Mouse (Mus musculus) liver, embryonic 16.5 days (tissue): ENCODE results near the gene Zfp579. TPM values are rescaled to one million over a fixed set of nuclear protein-coding genes. Genes with fewer than 3 reads are reported as not detected.
"Not testable (repeated sequence)": the region's sequence is repeated elsewhere in the genome, so short reads cannot be mapped to it uniquely, and the experiment has no call there.

Source experiments
- ATAC-seq: fragments of 200-750 bp; cut with Nextera tagmentation; 2 replicates; pipeline ENCODE4 v1.8.0; 2017; ENCODE audit warnings: low read depth, mild to moderate bottlenecking, moderate number of reproducible peaks, moderate library complexity
- H3K27ac ChIP-seq: fragments of 300-500 bp; sonication (generic); 2 replicates; pipeline ENCODE4 v1.5.1; 2014; ENCODE audit warnings: mild to moderate bottlenecking, low read length
- H3K27me3 ChIP-seq: fragments of 300-500 bp; sonication (generic); 2 replicates; pipeline ENCODE4 v1.6.1; 2014; ENCODE audit warnings: low read depth, low read length, mixed read lengths; ENCODE audit not compliant: control insufficient read depth, insufficient read depth
- H3K36me3 ChIP-seq: fragments of 300-500 bp; sonication (generic); 2 replicates; pipeline ENCODE4 v1.6.1; 2014; ENCODE audit warnings: mild to moderate bottlenecking; ENCODE audit not compliant: control insufficient read depth, insufficient read depth
- H3K4me1 ChIP-seq: fragments of 300-500 bp; sonication (generic); 2 replicates; pipeline ENCODE4 v1.6.1; 2014; ENCODE audit warnings: low read depth, low read length, mixed read lengths; ENCODE audit not compliant: control insufficient read depth
- H3K4me2 ChIP-seq: fragments of 300-500 bp; sonication (generic); 2 replicates; pipeline ENCODE4 v1.6.1; 2014; ENCODE audit warnings: low read depth, low read length, mixed read lengths
- H3K4me3 ChIP-seq: fragments of 300-500 bp; sonication (generic); 2 replicates; pipeline ENCODE4 v1.5.1; 2014; ENCODE audit warnings: low read depth, mild to moderate bottlenecking, low read length
- H3K9ac ChIP-seq: fragments of 300-500 bp; sonication (generic); 2 replicates; pipeline ENCODE4 v1.6.1; 2014; ENCODE audit warnings: low read depth, low read length
- H3K9me3 ChIP-seq: fragments of 300-500 bp; sonication (generic); replicated peaks from 2 replicates; pipeline ENCODE4 v1.6.1; 2016; ENCODE audit warnings: low read length; ENCODE audit not compliant: control insufficient read depth
- WGBS: fragments of 180-500 bp; shearing (Covaris S2); extraction: QIAGEN DNeasy Blood & Tissue Kit; methylation state at CpG from one replicate; pipeline ENCODE4 v1.1.7; 2014; ENCODE audit not compliant: insufficient replicate concordance; 5-methylcytosine and 5-hydroxymethylcytosine counted together
- polyA plus RNA-seq: library from polyadenylated mRNA; unstranded; fragments of >200 nt; fragmentation: Nextera tagmentation; extraction: Ambion mirVana; gene quantifications from 2 replicates; pipeline ENCODE4 v1.2.1, GENCODE M21; 2015

The Zfp579 gene
- polyA plus RNA-seq, 1 experiment from 2014 or later = 4.5 TPM

- no peak overlapping the region for H3K4me2 ChIP-seq
- 80% methylated on average over 16 of the region's 16 CpGs for WGBS
- no peaks in the 10 kb centered on the region for H3K9me3 ChIP-seq
- ATAC-seq = no peak
- H3K27me3 ChIP-seq = no peaks in the 10 kb centered on the region
- no peak overlapping the region for H3K27ac ChIP-seq
- H3K4me3 ChIP-seq = no peak overlapping the region
- H3K36me3 ChIP-seq = peaks cover 19% of the 10 kb centered on the region
- peaks cover 37% of the 10 kb centered on the region for H3K4me1 ChIP-seq
- H3K9ac ChIP-seq = no peak overlapping the region
Observed at GRCm38 (mm10) chr7:5017352-5017751, 21.4 kb upstream of the Zfp579 start.

GRCm38 (mm10) chr7:5016920-5017319, 21.0 kb upstream of the Zfp579 start:
- ATAC-seq = no peak
- no peak overlapping the region for H3K27ac ChIP-seq
- 94% methylated on average over 2 of the region's 2 CpGs for WGBS

GRCm38 (mm10) chr7:5016057-5016456, 20.1 kb upstream of the Zfp579 start:
- ATAC-seq = no peak
- peak overlapping the region; percentile 98 for H3K27ac ChIP-seq
- H3K9ac ChIP-seq = peak overlapping the region; percentile 88
- WGBS = 28% methylated on average over 3 of the region's 3 CpGs
- H3K4me1 ChIP-seq = peaks cover 29% of the 10 kb centered on the region
- H3K4me3 ChIP-seq = peak overlapping the region; percentile 81
- H3K27me3 ChIP-seq = no peaks in the 10 kb centered on the region
- H3K36me3 ChIP-seq = peaks cover 29% of the 10 kb centered on the region
- H3K4me2 ChIP-seq = peak overlapping the region; percentile 90
- no peaks in the 10 kb centered on the region for H3K9me3 ChIP-seq

More at GRCm38 (mm10) chr7:5016920-5017319, 21.0 kb upstream of the Zfp579 start:
- H3K4me3 ChIP-seq = no peak overlapping the region
- no peak overlapping the region for H3K9ac ChIP-seq
- H3K36me3 ChIP-seq = peaks cover 21% of the 10 kb centered on the region
- peaks cover 35% of the 10 kb centered on the region for H3K4me1 ChIP-seq
- no peaks in the 10 kb centered on the region for H3K9me3 ChIP-seq
- H3K4me2 ChIP-seq = no peak overlapping the region
- H3K27me3 ChIP-seq = no peaks in the 10 kb centered on the region

- peak within 1 kb of the TSS; percentile 98 for H3K27ac ChIP-seq
- no peaks in the 10 kb centered on the region for H3K9me3 ChIP-seq
- peaks cover 36% of the 10 kb centered on the region for H3K36me3 ChIP-seq
- under 1% methylated on average over 59 of the region's 76 CpGs for WGBS
- peak within 1 kb of the TSS; percentile 88 for H3K9ac ChIP-seq
- H3K4me3 ChIP-seq = peak within 1 kb of the TSS; percentile 81
- H3K4me2 ChIP-seq = peak within 1 kb of the TSS; percentile 90
- ATAC-seq = peak; percentile 76
- peaks cover 25% of the 10 kb centered on the region for H3K4me1 ChIP-seq
- H3K27me3 ChIP-seq = no peaks in the 10 kb centered on the region
Observed at GRCm38 (mm10) chr7:5015118-5016001, 19.4 kb upstream of the Zfp579 start, which contains the start of gene Gm44973. Gene Gm44973 (plus strand): TSS chr7:5015496.

GRCm38 (mm10) chr7:5014251-5015117, 18.5 kb upstream of the Zfp579 start, which contains the start of the genes Zfp524 and Fiz1:
Gene Zfp524 (plus strand): TSS chr7:5014415.
Gene Fiz1 (minus strand): TSS chr7:5014697.
- peaks cover 43% of the 10 kb centered on the region for H3K36me3 ChIP-seq
- peak; percentile 79 for ATAC-seq
- under 1% methylated on average over 42 of the region's 42 CpGs for WGBS

GRCm38 (mm10) chr7:5012681-5013513, 16.9 kb upstream of the Zfp579 start:
- peak overlapping the region; percentile 55; the same call in 1 of the 2 replicates for H3K27ac ChIP-seq
- 80% methylated on average over 27 of the region's 27 CpGs for WGBS
- H3K4me3 ChIP-seq = peak overlapping the region; percentile 14; the same call in 1 of the 2 replicates
- no peak overlapping the region for H3K9ac ChIP-seq
- peaks cover 58% of the 10 kb centered on the region for H3K36me3 ChIP-seq
- H3K4me2 ChIP-seq = peak overlapping the region; percentile 31; the same call in 1 of the 2 replicates
- peaks cover 17% of the 10 kb centered on the region for H3K4me1 ChIP-seq
- H3K9me3 ChIP-seq = no peaks in the 10 kb centered on the region
- no peaks in the 10 kb centered on the region for H3K27me3 ChIP-seq
- ATAC-seq = no peak

More at GRCm38 (mm10) chr7:5014251-5015117, 18.5 kb upstream of the Zfp579 start, which contains the start of the genes Zfp524 and Fiz1:
- no peaks in the 10 kb centered on the region for H3K27me3 ChIP-seq
- peaks cover 20% of the 10 kb centered on the region for H3K4me1 ChIP-seq
- peak within 1 kb of the TSS; percentile 81 for H3K4me3 ChIP-seq
- H3K9me3 ChIP-seq = no peaks in the 10 kb centered on the region
- peak within 1 kb of the TSS; percentile 88 for H3K9ac ChIP-seq
- peak within 1 kb of the TSS; percentile 90 for H3K4me2 ChIP-seq
- H3K27ac ChIP-seq = peak within 1 kb of the TSS; percentile 98

- no peak overlapping the region for H3K27ac ChIP-seq
Observed at GRCm38 (mm10) chr7:5008229-5008628, 12.3 kb upstream of the Zfp579 start.

GRCm38 (mm10) chr7:5002876-5003275, 6.9 kb upstream of the Zfp579 start:
- not testable (repeated sequence) for H3K4me2 ChIP-seq, H3K4me3 ChIP-seq, H3K27ac ChIP-seq, H3K4me1 ChIP-seq, ATAC-seq, H3K9me3 ChIP-seq, H3K9ac ChIP-seq, H3K27me3 ChIP-seq
- 57% methylated on average over 8 of the region's 8 CpGs for WGBS
- peaks cover 10% of the 10 kb centered on the region for H3K36me3 ChIP-seq

More at GRCm38 (mm10) chr7:5008229-5008628, 12.3 kb upstream of the Zfp579 start:
- Histone ChIP-seq H3K4me1 (peaks cover 3% of the 10 kb centered on the region), H3K9me3 (no peaks in the 10 kb centered on the region), H3K4me3 (no peak overlapping the region), H3K9ac (no peak overlapping the region), H3K4me2 (no peak overlapping the region), H3K27me3 (no peaks in the 10 kb centered on the region), H3K36me3 (peaks cover 56% of the 10 kb centered on the region)
- 90% methylated on average over 26 of the region's 26 CpGs for WGBS
- no peak for ATAC-seq
